Mouse (Mus musculus): Measurements from ENCODE around the gene Mboat1.

Mboat1 gene

DNA sequence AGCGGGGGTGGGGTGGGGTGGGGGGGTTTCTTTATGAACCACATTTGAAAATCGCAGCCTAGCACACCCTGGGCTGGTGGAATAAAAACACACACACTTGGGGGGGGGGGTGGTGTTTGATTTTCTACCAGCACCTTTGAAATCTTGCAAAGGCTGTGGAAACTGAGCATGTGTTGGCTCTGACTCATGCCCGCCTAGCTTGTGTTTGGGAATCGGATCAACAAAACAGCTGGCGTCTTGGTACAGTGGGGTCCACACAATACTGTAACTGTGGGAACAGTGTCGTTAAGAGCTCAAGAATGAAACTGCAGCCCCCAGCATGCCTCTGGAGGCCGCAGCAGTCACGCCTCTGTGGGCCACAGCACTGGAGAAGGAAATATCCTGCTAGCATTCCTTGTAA lies 50.2 kb downstream of the Mboat1 start:
- DNase-seq, result no peak

GRCm38 (mm10) chr13:30192031-30192716 lies 55.9 kb downstream of the Mboat1 start:
- no peak for DNase-seq

DNA sequence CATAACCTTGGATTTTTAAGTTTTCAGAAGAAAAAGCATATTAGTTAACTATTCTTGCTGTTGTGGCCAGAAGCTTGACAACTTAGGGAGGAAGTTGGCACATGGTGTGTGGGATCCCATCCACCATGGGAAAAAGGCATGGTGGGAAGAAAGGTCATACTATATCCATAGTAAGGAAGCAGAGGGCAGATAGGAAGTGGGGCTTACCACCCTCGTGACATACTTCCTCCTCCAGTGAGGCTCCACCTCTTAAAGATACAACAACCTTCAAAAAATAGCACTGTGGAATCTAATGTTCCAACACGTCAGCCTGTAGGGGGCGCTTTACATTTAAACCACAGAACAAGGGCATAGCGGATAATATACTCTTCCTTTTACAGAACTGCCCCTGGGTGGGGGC lies 57.1 kb downstream of the Mboat1 start:
- DNase-seq, result no peak

DNA sequence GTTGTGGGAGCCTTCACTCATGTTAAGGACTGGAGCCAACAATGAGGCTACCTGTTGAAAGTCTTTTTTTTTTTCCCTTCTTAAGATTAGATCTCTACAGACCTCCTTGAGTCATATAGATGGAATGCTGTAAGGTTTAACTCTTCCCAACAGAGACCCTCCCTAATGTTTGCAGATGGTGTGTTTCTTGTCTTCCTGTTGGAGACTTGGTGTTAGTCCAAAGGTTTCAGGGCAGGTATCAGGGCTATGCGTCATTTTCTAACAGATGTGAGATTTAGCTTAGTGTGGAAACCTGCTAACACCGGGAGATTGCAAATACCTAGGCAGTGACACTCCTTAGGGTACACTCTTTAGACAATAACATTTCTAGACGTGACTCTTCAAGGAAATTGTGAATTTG lies 58.5 kb downstream of the Mboat1 start:
- no peak for DNase-seq

- DNase-seq, result no peak
Measured at GRCm38 (mm10) chr13:30196661-30197060, 60.4 kb downstream of the Mboat1 start.

- DNase-seq, result no peak
Measured at GRCm38 (mm10) chr13:30198101-30198570, 61.8 kb downstream of the Mboat1 start.

GRCm38 (mm10) chr13:30199821-30200220 lies 63.5 kb downstream of the Mboat1 start:
- no peak for DNase-seq

DNA sequence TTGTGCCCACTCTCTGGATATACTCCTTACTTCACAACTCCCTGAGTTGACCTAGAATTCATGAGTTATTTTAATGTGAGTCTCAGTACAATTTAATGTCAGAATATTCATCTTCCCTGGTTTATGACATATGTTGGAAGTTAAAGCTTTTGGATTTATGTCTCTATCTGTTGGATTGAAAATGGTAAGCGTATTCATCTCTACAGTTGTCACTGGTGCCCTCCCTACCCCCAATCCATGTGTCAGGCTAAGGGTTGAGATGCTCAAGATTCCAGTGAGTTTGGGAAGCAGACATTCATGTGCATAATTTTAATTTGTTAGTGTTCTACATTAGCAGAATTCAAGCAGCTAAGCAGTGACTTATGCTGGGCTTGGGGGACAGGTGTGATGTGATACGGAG lies 64.4 kb downstream of the Mboat1 start:
- no peak for DNase-seq

DNA sequence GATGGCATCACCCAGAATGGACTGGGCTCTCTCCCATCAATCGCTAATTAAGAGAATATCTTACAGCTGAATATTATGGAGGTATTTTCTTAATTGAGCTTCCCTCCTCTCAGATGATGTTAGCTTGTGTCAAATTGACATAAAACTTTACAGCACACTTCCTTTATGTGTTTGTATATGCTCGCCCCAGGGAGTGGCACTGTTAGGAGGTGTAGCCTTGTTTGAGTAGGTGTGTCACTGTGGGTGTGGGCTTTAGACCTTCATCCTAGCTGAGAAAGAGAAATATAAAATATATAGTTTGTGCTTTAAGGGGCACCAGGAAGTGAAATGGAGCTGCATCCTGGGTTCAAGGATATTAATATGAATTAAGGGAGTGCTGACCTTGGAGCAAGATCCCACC lies 66.7 kb downstream of the Mboat1 start:
- no peak for DNase-seq

GRCm38 (mm10) chr13:30208176-30208575 lies 71.9 kb downstream of the Mboat1 start:
- DNase-seq, result no peak

GRCm38 (mm10) chr13:30213276-30213675 lies 77.0 kb downstream of the Mboat1 start:
- DNase-seq, result peak; percentile 35

DNA sequence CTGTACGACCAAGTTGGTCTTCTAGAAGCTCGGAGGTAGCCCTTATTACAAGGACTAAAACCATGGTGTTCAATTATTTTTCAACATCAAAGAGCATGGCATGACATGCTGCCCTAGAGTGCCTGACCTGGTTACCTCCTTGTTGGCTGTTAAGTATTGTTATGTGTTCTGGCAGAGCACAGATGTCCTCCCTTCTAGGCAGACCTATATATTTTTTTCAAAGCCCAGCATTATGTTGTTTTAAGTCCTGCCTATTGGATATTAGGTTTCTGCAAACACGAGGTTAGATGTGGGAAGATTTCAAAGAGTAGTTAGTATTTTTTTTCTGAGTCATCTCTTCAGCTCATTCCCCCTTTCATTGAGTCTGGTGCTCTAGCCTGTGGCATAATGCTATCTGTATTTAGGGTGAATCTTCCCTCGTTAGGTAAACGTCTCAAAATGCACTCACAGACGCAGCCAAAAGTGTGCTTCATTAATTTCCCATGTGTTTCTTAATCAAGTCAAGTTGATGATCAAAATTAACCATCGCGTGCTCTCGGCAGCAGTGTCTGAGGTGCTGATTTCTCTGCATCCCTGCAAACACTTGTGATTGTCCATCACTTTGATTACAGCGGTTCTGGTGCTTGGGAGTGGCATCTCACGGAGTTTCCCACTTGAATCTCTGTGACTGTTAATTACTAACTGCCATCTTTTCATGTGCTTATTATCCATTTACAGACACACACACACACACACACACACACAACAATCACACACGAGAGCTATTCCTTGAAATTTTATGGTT lies 81.5 kb downstream of the Mboat1 start:
- no peak for DNase-seq

GRCm38 (mm10) chr13:30219597-30219996 lies 83.3 kb downstream of the Mboat1 start:
- DNase-seq, result no peak

DNA sequence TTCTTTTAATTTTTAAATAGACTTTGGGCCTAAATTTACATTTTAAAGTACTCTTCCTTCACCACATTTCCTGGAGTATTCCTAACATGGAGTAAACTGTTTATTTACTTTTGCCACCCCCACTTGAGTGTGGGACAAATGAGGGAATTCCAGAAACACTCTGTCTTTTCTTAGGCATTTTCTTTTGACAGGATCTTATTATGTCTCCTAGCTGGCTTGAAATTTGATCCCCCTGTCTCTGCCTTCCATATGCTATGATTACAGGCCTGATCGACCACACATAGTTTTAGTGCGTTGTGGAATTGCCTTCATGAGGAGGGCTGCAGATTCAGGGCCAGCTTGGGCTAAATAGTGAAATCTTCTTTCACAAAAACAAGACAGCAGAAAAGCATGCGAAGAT lies 85.0 kb downstream of the Mboat1 start:
- no peak for DNase-seq

- DNase-seq, result no peak
Measured at GRCm38 (mm10) chr13:30224114-30224513, 87.8 kb downstream of the Mboat1 start.

DNA sequence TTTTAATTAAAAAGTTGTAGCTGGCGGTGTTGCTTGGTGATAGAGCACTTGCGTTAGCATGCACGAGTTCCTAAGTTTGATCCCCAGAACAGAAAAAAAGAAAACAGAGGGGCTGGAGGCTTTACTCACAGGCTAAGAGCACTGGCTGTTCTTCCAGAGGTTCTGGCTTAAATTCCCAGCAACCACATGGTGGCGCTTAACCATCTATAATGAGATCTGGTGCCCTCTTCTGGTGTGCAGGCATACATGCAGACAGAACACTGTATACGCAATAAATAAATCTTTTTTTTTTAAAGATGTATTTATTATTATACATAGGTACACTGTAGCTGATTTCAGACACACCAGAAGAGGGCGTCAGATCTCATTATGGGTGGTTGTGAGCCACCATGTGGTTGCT lies 88.4 kb downstream of the Mboat1 start:
- no peak for DNase-seq

- DNase-seq, result no peak
Measured at GRCm38 (mm10) chr13:30228762-30229161, 92.5 kb downstream of the Mboat1 start.

GRCm38 (mm10) chr13:30229625-30230139 lies 93.4 kb downstream of the Mboat1 start:
- DNase-seq, result no peak

GRCm38 (mm10) chr13:30235056-30235750 lies 98.9 kb downstream of the Mboat1 start:
- peak; percentile 21 for DNase-seq

DNA sequence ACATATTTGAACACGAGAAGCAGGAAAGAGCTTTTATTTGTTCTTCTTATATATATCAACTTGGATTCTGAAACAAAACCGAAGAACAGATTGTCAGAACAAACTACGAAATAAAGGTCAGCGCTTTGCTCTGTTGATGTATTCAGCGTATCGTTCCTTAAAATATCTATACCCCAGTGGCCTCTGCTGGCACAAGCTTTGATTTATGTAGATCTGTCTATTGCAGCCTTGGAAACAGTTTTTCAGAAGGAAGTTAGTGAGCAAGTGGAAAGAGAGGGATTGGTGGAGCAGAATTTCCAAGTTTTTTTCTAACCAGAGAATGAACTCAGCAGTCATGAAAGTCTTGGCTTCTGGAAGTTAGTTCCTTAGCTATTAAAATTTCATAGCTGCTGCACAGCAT lies 103.1 kb downstream of the Mboat1 start:
- DNase-seq, result no peak

GRCm38 (mm10) chr13:30245573-30245972 lies 109.3 kb downstream of the Mboat1 start:
- DNase-seq, result no peak

GRCm38 (mm10) chr13:30250341-30250905 lies 114.1 kb downstream of the Mboat1 start:
- peak; percentile 34 for DNase-seq

DNA sequence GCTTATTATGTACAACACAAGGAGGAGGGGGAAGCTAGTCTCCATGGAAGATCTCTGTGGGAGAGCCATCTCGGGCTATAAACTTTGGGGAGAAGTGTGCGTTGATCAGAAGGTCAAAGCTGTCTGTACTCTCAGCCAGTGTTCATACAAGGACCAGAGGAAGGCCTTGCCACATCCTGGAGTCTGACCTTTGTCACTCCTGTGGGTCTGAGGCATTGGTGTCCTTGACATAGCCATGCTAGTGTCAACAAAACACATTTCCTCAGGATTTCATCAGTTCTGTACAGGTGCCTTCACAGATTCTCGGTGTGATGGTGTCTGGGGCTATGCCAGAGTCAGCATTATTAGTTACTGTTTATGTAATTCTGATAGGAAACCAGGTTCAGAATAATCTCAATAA lies 115.1 kb downstream of the Mboat1 start:
- DNase-seq, result no peak
